Mouse (Mus musculus) myocyte (in vitro differentiated cells): ENCODE measurements at regions not wholly inside any gene's neighbourhood (a gene's known extent, or its start where the extent isn't known, plus 50 kb on each side); places are given as distances from the start of the nearest gene placed in this dataset.

Source experiments
- H3K27me3 ChIP-seq: one replicate; pipeline ENCODE4 v1.6.1; 2011; ENCODE audit not compliant: control insufficient read depth, insufficient read depth, insufficient read length
- H3K36me3 ChIP-seq: one replicate; pipeline ENCODE4 v1.6.1; 2011; ENCODE audit not compliant: control insufficient read depth, insufficient read depth
- H3K4me2 ChIP-seq: one replicate; pipeline ENCODE4 v1.6.1; 2011; ENCODE audit warnings: low read depth, control low read depth
- H3K4me3 ChIP-seq: one replicate; pipeline ENCODE4 v1.5.1; 2011; ENCODE audit warnings: mild to moderate bottlenecking, control low read depth, moderate library complexity
- H3K79me2 ChIP-seq: one replicate; pipeline ENCODE4 v1.6.1; 2011; ENCODE audit not compliant: control insufficient read depth, insufficient read depth
- H3ac ChIP-seq: one replicate; pipeline ENCODE4 v1.6.1; 2011; ENCODE audit not compliant: control insufficient read depth, insufficient read length
- CEBPB ChIP-seq: IDR thresholded peaks from 2 replicates; pipeline ENCODE4 v1.6.1; 2011; ENCODE audit warnings: mild to moderate bottlenecking, moderate library complexity; ENCODE audit not compliant: poor library complexity, insufficient read depth, severe bottlenecking
- E2F4 ChIP-seq: IDR thresholded peaks from one replicate; pipeline ENCODE4 v1.6.1; 2011; ENCODE audit warnings: mild to moderate bottlenecking, control low read depth, moderate library complexity; ENCODE audit not compliant: insufficient read depth
- MAX ChIP-seq: IDR thresholded peaks from one replicate; pipeline ENCODE4 v1.6.1; 2011; ENCODE audit warnings: low read depth, mild to moderate bottlenecking, control low read depth
- MYOD1 ChIP-seq, 3 experiments: IDR thresholded peaks; one replicate each; pipeline ENCODE4 v1.6.1; 2011; ENCODE audit warnings: control low read depth in 2 of 3, low read depth in 2 of 3, mild to moderate bottlenecking in 2 of 3, moderate library complexity in 1 of 3; ENCODE audit not compliant: insufficient read length in 2 of 3, control insufficient read depth in 1 of 3
- MYOG ChIP-seq, 3 experiments: IDR thresholded peaks; one replicate each; pipeline ENCODE4 v1.6.1; 2011; ENCODE audit warnings: control low read depth in 2 of 3, low read depth in 2 of 3, mild to moderate bottlenecking in 2 of 3; ENCODE audit not compliant: insufficient read length in 2 of 3, control insufficient read depth in 1 of 3, insufficient read depth in 1 of 3
- POLR2A ChIP-seq: IDR thresholded peaks from one replicate; pipeline ENCODE4 v1.6.1; 2011; ENCODE audit warnings: low read depth, mild to moderate bottlenecking, control low read depth, moderate library complexity; ENCODE audit not compliant: insufficient read length
- POLR2AphosphoS2 ChIP-seq: IDR thresholded peaks from one replicate; pipeline ENCODE4 v1.6.1; 2011; ENCODE audit warnings: low read depth, control low read depth; ENCODE audit not compliant: insufficient read length
- REST ChIP-seq: IDR thresholded peaks from one replicate; pipeline ENCODE4 v1.6.1; 2011; ENCODE audit warnings: mild to moderate bottlenecking, control low read depth, moderate library complexity; ENCODE audit not compliant: insufficient read depth, insufficient read length
- SRF ChIP-seq: IDR thresholded peaks from one replicate; pipeline ENCODE4 v1.6.1; 2011; ENCODE audit warnings: low read depth; ENCODE audit not compliant: control insufficient read depth, insufficient read length
- TCF12 ChIP-seq: IDR thresholded peaks from one replicate; pipeline ENCODE4 v1.6.1; 2011; ENCODE audit warnings: mild to moderate bottlenecking, control low read depth; ENCODE audit not compliant: poor library complexity, insufficient read depth, severe bottlenecking
- TCF3 ChIP-seq: IDR thresholded peaks from one replicate; pipeline ENCODE4 v1.6.1; 2011; ENCODE audit warnings: low read depth, control low read depth; ENCODE audit not compliant: insufficient read length
- USF1 ChIP-seq: IDR thresholded peaks from one replicate; pipeline ENCODE4 v1.6.1; 2011; ENCODE audit warnings: low read depth, mild to moderate bottlenecking, control low read depth, moderate library complexity

- Histone ChIP-seq H3ac (no peak overlapping the region), H3K4me2 (no peak overlapping the region), H3K79me2 (no peaks in the 10 kb centered on the region), H3K27me3 (no peaks in the 10 kb centered on the region), H3K36me3 (no peaks in the 10 kb centered on the region), H3K4me3 (no peak overlapping the region)
- no peak for TF ChIP-seq MAX
- no peak for TF ChIP-seq MYOD1 (IDR thresholded peaks at IDR 0.05; ENCODE audit: control insufficient read depth in 1 of 3, insufficient read length in 2 of 3, low read depth in 2 of 3)
- TF ChIP-seq POLR2AphosphoS2, result no peak
- TF ChIP-seq CEBPB, result no peak
- TF ChIP-seq POLR2A, result no peak
- no peak for TF ChIP-seq TCF12
Measured at GRCm38 (mm10) chr6:117479376-117479775, 311.0 kb downstream of the Cxcl12 start.

- Histone ChIP-seq H3K4me3 (no peak overlapping the region), H3K27me3 (no peaks in the 10 kb centered on the region), H3K79me2 (no peaks in the 10 kb centered on the region), H3ac (no peak overlapping the region), H3K36me3 (no peaks in the 10 kb centered on the region), H3K4me2 (no peak overlapping the region)
- TF ChIP-seq POLR2A, result no peak
- TF ChIP-seq MYOD1 (IDR thresholded peaks at IDR 0.05; ENCODE audit: control insufficient read depth in 1 of 3, insufficient read length in 2 of 3, low read depth in 2 of 3), result no peak
- TF ChIP-seq CEBPB, result no peak
- TF ChIP-seq USF1, result no peak
- TF ChIP-seq MYOG (IDR thresholded peaks at IDR 0.05; ENCODE audit: control insufficient read depth in 1 of 3, insufficient read depth in 1 of 3, insufficient read length in 2 of 3, low read depth in 2 of 3), result no peak
- no peak for TF ChIP-seq MAX
- TF ChIP-seq E2F4, result no peak
- no peak for TF ChIP-seq POLR2AphosphoS2
- no peak for TF ChIP-seq REST
- no peak for TF ChIP-seq TCF12
- TF ChIP-seq TCF3, result no peak
- TF ChIP-seq SRF, result no peak
Measured at GRCm38 (mm10) chr6:117480396-117480795, 312.1 kb downstream of the Cxcl12 start.

GRCm38 (mm10) chr6:117489161-117489560 is 320.8 kb downstream of the Cxcl12 start:
- Histone ChIP-seq H3K36me3 (no peaks in the 10 kb centered on the region), H3K4me2 (no peak overlapping the region), H3K79me2 (no peaks in the 10 kb centered on the region), H3K27me3 (no peaks in the 10 kb centered on the region), H3K4me3 (no peak overlapping the region), H3ac (no peak overlapping the region)
- TF ChIP-seq SRF, result no peak
- no peak for TF ChIP-seq TCF12
- TF ChIP-seq POLR2A, result no peak
- TF ChIP-seq REST, result no peak
- TF ChIP-seq POLR2AphosphoS2, result no peak
- no peak for TF ChIP-seq MYOG (IDR thresholded peaks at IDR 0.05; ENCODE audit: control insufficient read depth in 1 of 3, insufficient read depth in 1 of 3, insufficient read length in 2 of 3, low read depth in 2 of 3)
- TF ChIP-seq CEBPB, result no peak
- no peak for TF ChIP-seq MAX
- TF ChIP-seq TCF3, result no peak
- no peak for TF ChIP-seq MYOD1 (IDR thresholded peaks at IDR 0.05; ENCODE audit: control insufficient read depth in 1 of 3, insufficient read length in 2 of 3, low read depth in 2 of 3)
- no peak for TF ChIP-seq USF1
- TF ChIP-seq E2F4, result no peak

GRCm38 (mm10) chr6:117489761-117490396 is 321.5 kb downstream of the Cxcl12 start:
- TF ChIP-seq MYOG (IDR thresholded peaks at IDR 0.05; ENCODE audit: control insufficient read depth in 1 of 3, insufficient read depth in 1 of 3, insufficient read length in 2 of 3, low read depth in 2 of 3) (no peak), REST (no peak), TCF3 (no peak), MYOD1 (IDR thresholded peaks at IDR 0.05; ENCODE audit: control insufficient read depth in 1 of 3, insufficient read length in 2 of 3, low read depth in 2 of 3) (no peak), USF1 (no peak)
- no peak overlapping the region for H3K4me2 ChIP-seq

GRCm38 (mm10) chr6:117494971-117495370 is 326.6 kb downstream of the Cxcl12 start:
- TF ChIP-seq POLR2AphosphoS2 (no peak), POLR2A (no peak), E2F4 (no peak), TCF12 (no peak), MYOD1 (IDR thresholded peaks at IDR 0.05; ENCODE audit: control insufficient read depth in 1 of 3, insufficient read length in 2 of 3, low read depth in 2 of 3) (no peak), TCF3 (no peak)
- Histone ChIP-seq H3ac (no peak overlapping the region), H3K27me3 (no peaks in the 10 kb centered on the region), H3K4me2 (no peak overlapping the region), H3K4me3 (no peak overlapping the region), H3K36me3 (no peaks in the 10 kb centered on the region), H3K79me2 (no peaks in the 10 kb centered on the region)

More at GRCm38 (mm10) chr6:117489761-117490396, 321.5 kb downstream of the Cxcl12 start:
- H3ac ChIP-seq, result no peak overlapping the region
- H3K36me3 ChIP-seq, result no peaks in the 10 kb centered on the region
- H3K79me2 ChIP-seq, result no peaks in the 10 kb centered on the region
- H3K4me3 ChIP-seq, result no peak overlapping the region
- H3K27me3 ChIP-seq, result no peaks in the 10 kb centered on the region
